In the genomic region with DNA sequence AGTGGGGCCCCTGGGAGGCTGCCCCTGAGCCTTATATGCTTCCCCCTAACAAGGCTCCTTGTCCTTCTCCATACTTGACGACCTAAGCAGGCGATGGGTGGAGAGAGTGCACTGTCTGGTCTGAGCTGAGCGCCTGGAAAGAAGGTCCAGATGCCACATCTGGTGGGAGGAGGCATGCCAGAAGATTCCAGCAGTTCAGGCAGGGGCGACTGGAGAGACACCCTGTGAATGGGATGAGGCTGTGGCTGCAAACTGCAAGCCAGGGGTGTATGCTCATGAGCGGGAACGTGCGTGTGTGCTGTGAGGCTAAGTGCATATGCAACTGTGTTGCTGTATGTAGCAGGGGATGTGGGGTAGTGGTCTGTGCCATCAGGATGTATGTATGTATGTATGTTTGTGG, we compare ENCODE assay signal across 13 mouse cellular contexts. TPM values are rescaled to one million over a fixed set of nuclear protein-coding genes. Genes with fewer than 3 reads are reported as not detected.
DNase-seq lines count a peak whose midpoint lies in the region; ATAC-seq and TF ChIP-seq lines count a peak whose summit lies in the region.
"Had no signal": no experiment of that assay in that cellular context is flagged by ENCODE, and none has a peak within 500 bp of the region (broad histone marks: within the 10 kb centered on the region; RNA-seq: fewer than 3 reads in every experiment).

No protein-coding gene starts in this region.

- peak overlapping the region; percentile 49 for H3K9ac ChIP-seq in heart, embryonic 14.5 days (ENCODE audit: low read length)
- H3K9ac ChIP-seq in midbrain, postnatal 0 days (replicated peaks; ENCODE audit: low read length, poor library complexity, severe bottlenecking), result no peak overlapping the region
- H3K9ac ChIP-seq in heart, embryonic 16.5 days (ENCODE audit: low read length), result peak overlapping the region; percentile 11; the same call in 1 of the 2 replicates
- no peak overlapping the region for H3K9ac ChIP-seq in stomach, embryonic 15.5 days
- H3K9ac ChIP-seq: neural tube, embryonic 12.5 days had no signal

- H3K4me1 ChIP-seq in heart, embryonic 14.5 days (ENCODE audit: control insufficient read depth in 2 of 2, insufficient read depth in 2 of 2, low read length in 2 of 2), result peaks cover 39 to 72% of the 10 kb centered on the region in 2 experiments
- peaks cover 72% of the 10 kb centered on the region for H3K4me1 ChIP-seq in midbrain, embryonic 10.5 days
- H3K4me1 ChIP-seq in midbrain, postnatal 0 days (ENCODE audit: insufficient read depth, low read length), result peaks cover 10% of the 10 kb centered on the region; the same call in 1 of the 2 replicates
- H3K4me1 ChIP-seq in heart, embryonic 16.5 days (ENCODE audit: control insufficient read depth, insufficient read depth, low read length), result peaks cover 50% of the 10 kb centered on the region
- H3K4me1 ChIP-seq in stomach, embryonic 15.5 days, result peaks cover 45% of the 10 kb centered on the region

- TF ChIP-seq CTCF in midbrain, postnatal 0 days (IDR thresholded peaks at IDR 0.05), result no peak

- peak overlapping the region in 1 of 2 experiments; percentile 92; a peak in 2 of 4 replicates for H3K27ac ChIP-seq in heart, embryonic 14.5 days (replicated peaks in 1 of 2; ENCODE audit: control insufficient read depth in 1 of 2, insufficient read depth in 1 of 2, low read depth in 2 of 2, low read length in 2 of 2)
- 0 out of 2 replicates have a peak overlapping the region, but pooled peaks have one; percentile 10 for H3K27ac ChIP-seq in midbrain, embryonic 10.5 days (replicated peaks)
- H3K27ac ChIP-seq in midbrain, postnatal 0 days (ENCODE audit: low read depth, low read length), result no peak overlapping the region
- H3K27ac ChIP-seq in heart, embryonic 16.5 days (ENCODE audit: low read length), result peak overlapping the region; percentile 86
- peak overlapping the region; percentile 82 for H3K27ac ChIP-seq in stomach, embryonic 15.5 days
- H3K27ac ChIP-seq: neural tube, embryonic 12.5 days had no signal

- ATAC-seq in heart, embryonic 14.5 days (ENCODE audit: insufficient number of reproducible peaks, insufficient read depth, low FRiP score, low read depth), result no peak
- no peak for ATAC-seq in midbrain, postnatal 0 days (ENCODE audit: low FRiP score)
- no peak for ATAC-seq in heart, embryonic 16.5 days (replicated peaks; ENCODE audit: extremely low read depth, insufficient read depth, low FRiP score)
- 0 out of 2 replicates have a peak, but pooled peaks have one; percentile 0 for ATAC-seq in stomach, embryonic 15.5 days (ENCODE audit: insufficient read depth, low FRiP score, low read depth)

- no peaks in the 10 kb centered on the region for H3K27me3 ChIP-seq in heart, embryonic 14.5 days (ENCODE audit: control insufficient read depth, insufficient read depth, low read length)
- H3K27me3 ChIP-seq in midbrain, embryonic 10.5 days (ENCODE audit: low read depth, poor library complexity, severe bottlenecking), result peaks cover 66% of the 10 kb centered on the region
- H3K27me3 ChIP-seq in midbrain, postnatal 0 days (ENCODE audit: insufficient read depth, low read length), result no peaks in the 10 kb centered on the region; the same call in 1 of the 2 replicates
- H3K27me3 ChIP-seq in heart, embryonic 16.5 days (ENCODE audit: control insufficient read depth, insufficient read depth, low read length), result no peaks in the 10 kb centered on the region
- peaks cover 17% of the 10 kb centered on the region; the same call in 1 of the 2 replicates for H3K27me3 ChIP-seq in stomach, embryonic 15.5 days (replicated peaks)

- WGBS in heart, embryonic 14.5 days, result 74% methylated on average over 7 of the region's 7 CpGs
- 72% methylated on average over 7 of the region's 7 CpGs for WGBS in midbrain, embryonic 10.5 days
- 72% methylated on average over 7 of the region's 7 CpGs for WGBS in midbrain, postnatal 0 days
- 56% methylated on average over 7 of the region's 7 CpGs for WGBS in heart, embryonic 16.5 days
- WGBS in stomach, embryonic 15.5 days, result 46% methylated on average over 7 of the region's 7 CpGs

- H3K9me3 ChIP-seq in heart, embryonic 14.5 days (ENCODE audit: control insufficient read depth, low read length), result no peaks in the 10 kb centered on the region
- no peaks in the 10 kb centered on the region for H3K9me3 ChIP-seq in midbrain, embryonic 10.5 days (replicated peaks)
- H3K9me3 ChIP-seq in midbrain, postnatal 0 days (ENCODE audit: low read length), result no peaks in the 10 kb centered on the region
- H3K9me3 ChIP-seq in heart, embryonic 16.5 days (replicated peaks; ENCODE audit: control insufficient read depth, low read length), result no peaks in the 10 kb centered on the region
- no peaks in the 10 kb centered on the region for H3K9me3 ChIP-seq in stomach, embryonic 15.5 days
- H3K9me3 ChIP-seq: neural tube, embryonic 12.5 days had no signal

- DNase-seq in heart, postnatal 4 days, result no peak
- DNase-seq in midbrain, embryonic 10.5 days (ENCODE audit: low spot score), result no peak
- DNase-seq in midbrain, postnatal 0 days (ENCODE audit: low spot score), result no peak
- DNase-seq in left cerebral cortex, postnatal 4 days, result no peak
- DNase-seq: cerebellum, postnatal 36 days; right cerebral cortex, adult 18-20 months had no signal

- H3K4me2 ChIP-seq in heart, embryonic 14.5 days (ENCODE audit: low read length), result no peak overlapping the region
- no peak overlapping the region for H3K4me2 ChIP-seq in midbrain, postnatal 0 days (ENCODE audit: low read depth, low read length, poor library complexity, severe bottlenecking)
- H3K4me2 ChIP-seq in heart, embryonic 16.5 days (ENCODE audit: low read depth, low read length), result no peak overlapping the region
- H3K4me2 ChIP-seq in stomach, embryonic 15.5 days, result no peak overlapping the region
- H3K4me2 ChIP-seq: liver, embryonic 11.5 days; neural tube, embryonic 12.5 days had no signal

- peaks cover 13% of the 10 kb centered on the region; the same call in 1 of the 2 replicates for H3K36me3 ChIP-seq in heart, embryonic 14.5 days (ENCODE audit: control insufficient read depth, insufficient read depth, low read length)
- H3K36me3 ChIP-seq in midbrain, embryonic 10.5 days, result peaks cover 11% of the 10 kb centered on the region
- H3K36me3 ChIP-seq in midbrain, postnatal 0 days (ENCODE audit: insufficient read depth, low read length), result peaks cover 25% of the 10 kb centered on the region
- no peaks in the 10 kb centered on the region for H3K36me3 ChIP-seq in heart, embryonic 16.5 days (ENCODE audit: control insufficient read depth, insufficient read depth)
- H3K36me3 ChIP-seq in stomach, embryonic 15.5 days, result no peaks in the 10 kb centered on the region
- H3K36me3 ChIP-seq: neural tube, embryonic 12.5 days had no signal

- intact Hi-C loops in left cerebral cortex, postnatal 4 days (cut with DNase I), result no loop called here

- H3K4me3 ChIP-seq in heart, embryonic 14.5 days (ENCODE audit: control insufficient read depth in 1 of 2, insufficient read depth in 1 of 2, low read depth in 1 of 2, low read length in 2 of 2), result no peak overlapping the region
- no peak overlapping the region for H3K4me3 ChIP-seq in midbrain, embryonic 10.5 days
- no peak overlapping the region for H3K4me3 ChIP-seq in midbrain, postnatal 0 days (ENCODE audit: low read depth, low read length)
- no peak overlapping the region for H3K4me3 ChIP-seq in heart, embryonic 16.5 days (ENCODE audit: low read length)
- no peak overlapping the region for H3K4me3 ChIP-seq in stomach, embryonic 15.5 days (replicated peaks)
- H3K4me3 ChIP-seq: neural tube, embryonic 12.5 days had no signal

RNA-seq across cellular contexts. Expression of gene Gpr153, which starts 2.0 kb away (rescaled TPM):
- polyA plus RNA-seq in heart, embryonic 14.5 days (2014; fragmentation: Nextera tagmentation; extraction: Ambion mirVana), result 14.0 and 18.2 TPM in 2 replicates
- 10 to 100 TPM; 30.1 to 30.6 TPM for total RNA-seq in heart, postnatal 4 days (2021)
- 7.0 and 7.7 TPM in 2 replicates for polyA plus RNA-seq in midbrain, embryonic 10.5 days (2016; fragmentation: Nextera tagmentation; extraction: Ambion mirVana)
- total RNA-seq in midbrain, postnatal 0 days (2014; rRNA removed), result 138 and 149 TPM in 2 replicates
- polyA plus RNA-seq in midbrain, postnatal 0 days (2015; fragmentation: Nextera tagmentation; extraction: Ambion mirVana), result 20.1 and 21.2 TPM in 2 replicates
- 8.4 and 10.4 TPM in 2 replicates for polyA plus RNA-seq in heart, embryonic 16.5 days (2015; fragmentation: Nextera tagmentation; extraction: Ambion mirVana)
- polyA plus RNA-seq in stomach, embryonic 15.5 days (2015; fragmentation: Nextera tagmentation; extraction: Ambion mirVana), result 12.9 and 13.5 TPM in 2 replicates
- 10 to 100 TPM; 28.6 to 31.1 TPM for total RNA-seq in left cerebral cortex, postnatal 4 days (2021)
- total RNA-seq: megakaryocyte-erythroid progenitor cell, adult 5-6 weeks had no signal

RNA-seq across cellular contexts. Expression of gene Hes3, which starts 19.5 kb away (rescaled TPM):
- not detected in 2 replicates for polyA plus RNA-seq in heart, embryonic 14.5 days (2014; fragmentation: Nextera tagmentation; extraction: Ambion mirVana)
- total RNA-seq in heart, postnatal 4 days (2021), result not detected
- 26.3 and 30.9 TPM in 2 replicates for polyA plus RNA-seq in midbrain, embryonic 10.5 days (2016; fragmentation: Nextera tagmentation; extraction: Ambion mirVana)
- total RNA-seq in midbrain, postnatal 0 days (2014; rRNA removed), result not detected in 2 replicates
- polyA plus RNA-seq in midbrain, postnatal 0 days (2015; fragmentation: Nextera tagmentation; extraction: Ambion mirVana), result 0.19 and 0.36 TPM in 2 replicates
- not detected in 2 replicates for polyA plus RNA-seq in heart, embryonic 16.5 days (2015; fragmentation: Nextera tagmentation; extraction: Ambion mirVana)
- polyA plus RNA-seq in stomach, embryonic 15.5 days (2015; fragmentation: Nextera tagmentation; extraction: Ambion mirVana), result 0.09 TPM in 1 of 2 replicates, not detected in the other
- total RNA-seq in left cerebral cortex, postnatal 4 days (2021), result under 1 TPM in 1 of 2 experiments, not detected in 1; 0.20 TPM
- total RNA-seq: layer of hippocampus, adult 8-10 months; megakaryocyte-erythroid progenitor cell, adult 5-6 weeks had no signal
- polyA plus RNA-seq: liver, embryonic 11.5 days had no signal

RNA-seq across cellular contexts. Expression of gene Icmt, which starts 25.0 kb away (rescaled TPM):
- polyA plus RNA-seq in heart, embryonic 14.5 days (2014; fragmentation: Nextera tagmentation; extraction: Ambion mirVana), result 19.4 and 20.3 TPM in 2 replicates
- total RNA-seq in heart, postnatal 4 days (2021), result 10 to 100 TPM; 32.1 to 33.3 TPM
- 26.8 and 27.6 TPM in 2 replicates for polyA plus RNA-seq in midbrain, embryonic 10.5 days (2016; fragmentation: Nextera tagmentation; extraction: Ambion mirVana)
- total RNA-seq in midbrain, postnatal 0 days (2014; rRNA removed), result 34.6 and 38.9 TPM in 2 replicates
- polyA plus RNA-seq in midbrain, postnatal 0 days (2015; fragmentation: Nextera tagmentation; extraction: Ambion mirVana), result 15.7 and 17.9 TPM in 2 replicates
- 19.3 and 23.3 TPM in 2 replicates for polyA plus RNA-seq in heart, embryonic 16.5 days (2015; fragmentation: Nextera tagmentation; extraction: Ambion mirVana)
- polyA plus RNA-seq in stomach, embryonic 15.5 days (2015; fragmentation: Nextera tagmentation; extraction: Ambion mirVana), result 19.1 and 21.4 TPM in 2 replicates
- 10 to 100 TPM; 22.8 to 23.4 TPM for total RNA-seq in left cerebral cortex, postnatal 4 days (2021)

RNA-seq across cellular contexts. Expression of gene Rnf207, which starts 46.8 kb away (rescaled TPM):
- polyA plus RNA-seq in heart, embryonic 14.5 days (2014; fragmentation: Nextera tagmentation; extraction: Ambion mirVana), result 74.9 and 77.5 TPM in 2 replicates
- total RNA-seq in heart, postnatal 4 days (2021), result 100 to 1,000 TPM; 105 to 116 TPM
- polyA plus RNA-seq in midbrain, embryonic 10.5 days (2016; fragmentation: Nextera tagmentation; extraction: Ambion mirVana), result 1.5 and 2.4 TPM in 2 replicates
- total RNA-seq in midbrain, postnatal 0 days (2014; rRNA removed), result 7.6 and 15.2 TPM in 2 replicates
- polyA plus RNA-seq in midbrain, postnatal 0 days (2015; fragmentation: Nextera tagmentation; extraction: Ambion mirVana), result 7.2 and 8.8 TPM in 2 replicates
- polyA plus RNA-seq in heart, embryonic 16.5 days (2015; fragmentation: Nextera tagmentation; extraction: Ambion mirVana), result 118 and 122 TPM in 2 replicates
- polyA plus RNA-seq in stomach, embryonic 15.5 days (2015; fragmentation: Nextera tagmentation; extraction: Ambion mirVana), result 1.0 TPM in 2 replicates
- total RNA-seq in left cerebral cortex, postnatal 4 days (2021), result 1 to 10 TPM; 3.0 to 3.8 TPM
- total RNA-seq: megakaryocyte-erythroid progenitor cell, adult 5-6 weeks had no signal

RNA-seq across cellular contexts. Expression of gene Rpl22, which starts 53.5 kb away (rescaled TPM):
- polyA plus RNA-seq in heart, embryonic 14.5 days (2014; fragmentation: Nextera tagmentation; extraction: Ambion mirVana), result 261 and 276 TPM in 2 replicates
- total RNA-seq in heart, postnatal 4 days (2021), result 100 to 1,000 TPM; 312 to 319 TPM
- 282 and 358 TPM in 2 replicates for polyA plus RNA-seq in midbrain, embryonic 10.5 days (2016; fragmentation: Nextera tagmentation; extraction: Ambion mirVana)
- 177 and 203 TPM in 2 replicates for total RNA-seq in midbrain, postnatal 0 days (2014; rRNA removed)
- 125 and 148 TPM in 2 replicates for polyA plus RNA-seq in midbrain, postnatal 0 days (2015; fragmentation: Nextera tagmentation; extraction: Ambion mirVana)
- 186 and 190 TPM in 2 replicates for polyA plus RNA-seq in heart, embryonic 16.5 days (2015; fragmentation: Nextera tagmentation; extraction: Ambion mirVana)
- 372 and 377 TPM in 2 replicates for polyA plus RNA-seq in stomach, embryonic 15.5 days (2015; fragmentation: Nextera tagmentation; extraction: Ambion mirVana)
- total RNA-seq in left cerebral cortex, postnatal 4 days (2021), result 100 to 1,000 TPM; 335 to 363 TPM

Comparison
In these comparisons a context has a peak if more than half of its experiments do, and no peak if none do; other contexts are left out.
1. RNA of gene Hes3, which starts 19.5 kb away (polyA plus RNA-seq): 26.3 to 30.9 TPM in midbrain, embryonic 10.5 days; 0.19 to 0.36 TPM in midbrain, postnatal 0 days, not detected in heart, embryonic 16.5 days, 0.09 TPM in stomach, embryonic 15.5 days and not detected in heart, embryonic 14.5 days; every median in the first group is over 10 times any median in the second.
2. H3K9ac ChIP-seq: peak in heart, embryonic 14.5 days (single experiment) and heart, embryonic 16.5 days (single experiment); none in midbrain, postnatal 0 days (single experiment) and stomach, embryonic 15.5 days (single experiment).